ENCODE assay signal across 17 mouse cellular contexts in the genomic region with DNA sequence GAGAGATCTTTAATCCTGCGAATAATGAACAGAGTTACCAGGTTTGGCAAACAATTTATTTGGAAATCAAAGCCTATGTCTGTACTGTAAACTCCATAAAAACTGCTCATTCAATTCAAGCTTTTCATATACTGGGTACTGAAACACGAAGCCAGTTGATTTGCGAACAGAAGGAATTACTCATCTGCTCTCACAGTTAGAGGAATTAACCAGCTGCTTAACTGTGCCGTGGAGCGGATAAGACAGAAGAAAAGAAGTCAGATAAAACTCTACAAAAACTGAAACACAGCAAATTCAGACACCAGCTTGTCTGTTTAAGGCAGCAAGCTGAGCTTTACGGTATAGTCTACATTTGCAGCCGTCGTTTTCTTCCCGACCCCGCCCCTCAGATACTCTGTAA. TPM values are rescaled to one million over a fixed set of nuclear protein-coding genes. Genes with fewer than 3 reads are reported as not detected.
DNase-seq lines count a peak whose midpoint lies in the region; ATAC-seq and TF ChIP-seq lines count a peak whose summit lies in the region.
"Had no signal": no experiment of that assay in that cellular context is flagged by ENCODE, and none has a peak within 500 bp of the region (broad histone marks: within the 10 kb centered on the region; RNA-seq: fewer than 3 reads in every experiment).

No protein-coding gene starts in this region.

- no peak for DNase-seq in frontal cortex, postnatal 14 days (ENCODE audit: low spot score in 2 of 2)
- DNase-seq in layer of hippocampus, adult 9-11 months, result peak; percentile 39
- no peak for DNase-seq in layer of hippocampus, adult 9-10 months (ENCODE audit: low spot score)
- peak; percentile 35 for DNase-seq in brain, embryonic 14.5 days (ENCODE audit: low read depth)
- peak; percentile 41 for DNase-seq in telencephalon, adult 2 months (ENCODE audit: low read depth, low spot score)
- DNase-seq in gastrocnemius, adult 2 months, result no peak
- DNase-seq: adrenal gland, adult 2 months; adrenal gland, postnatal 25 days; cerebellum, adult 11 months; cerebellum, adult 8-10 months; gastrocnemius, postnatal 14 days; kidney, adult 11 months had no signal

- TF ChIP-seq CTCF in brain, embryonic 14.5 days (IDR thresholded peaks at IDR 0.05; ENCODE audit: borderline replicate concordance, extremely low read depth, insufficient read depth, insufficient read length), result no peak
- no peak for TF ChIP-seq CTCF in gastrocnemius, adult 2 months (IDR thresholded peaks at IDR 0.05)

- peak; percentile 92 for ATAC-seq in frontal cortex, adult (ENCODE audit: low TSS enrichment)
- ATAC-seq: hindbrain, postnatal 0 days had no signal

- intact Hi-C loops in gastrocnemius, adult 2 months (cut with DNase I), result loop anchor here (10.0 kb wide), 1 partner anchor 226 kb away; no protein-coding TSS in a partner anchor

- no peak overlapping the region for H3K4me3 ChIP-seq in gastrocnemius, adult 2 months
- H3K4me3 ChIP-seq: embryonic facial prominence, embryonic 13.5 days; heart, embryonic 13.5 days; hindbrain, embryonic 13.5 days had no signal

- no peak overlapping the region for H3K27ac ChIP-seq in gastrocnemius, adult 2 months
- H3K27ac ChIP-seq: embryonic facial prominence, embryonic 13.5 days; heart, embryonic 13.5 days; hindbrain, embryonic 13.5 days; hindbrain, postnatal 0 days had no signal

- no peak for TF ChIP-seq POLR2A in brain, embryonic 14.5 days (IDR thresholded peaks at IDR 0.05; ENCODE audit: borderline replicate concordance, extremely low read depth, insufficient read depth, insufficient read length, poor library complexity, severe bottlenecking)

RNA-seq across cellular contexts. Expression of a gene that starts 43.9 kb away (rescaled TPM):
- polyA plus RNA-seq in brain, embryonic 14.5 days (2012; rRNA removed), result 18.3 and 19.3 TPM in 2 replicates
- 10 to 100 TPM; 14.6 to 25.8 TPM for total RNA-seq in gastrocnemius, adult 2 months (2021)

Comparison
In these comparisons a context has a peak if more than half of its experiments do, and no peak if none do; other contexts are left out.
1. DNase-seq: peak in layer of hippocampus, adult 9-11 months (single experiment), brain, embryonic 14.5 days (single experiment) and telencephalon, adult 2 months (single experiment); none in frontal cortex, postnatal 14 days (0 of 2), layer of hippocampus, adult 9-10 months (single experiment) and gastrocnemius, adult 2 months (single experiment).